Mouse (Mus musculus) adrenal gland, postnatal 10 days (tissue): Measurements from ENCODE around the gene Hint2. TPM values are rescaled to one million over a fixed set of nuclear protein-coding genes. Genes with fewer than 3 reads are reported as not detected.

ENCODE experiments used
- DNase-seq: peaks from one replicate; pipeline ENCODE4 v3.0.0; 2021; ENCODE audit warnings: mixed read lengths
- total RNA-seq, 2 experiments: library from RNA; stranded (reverse); gene quantifications; 2 replicates each; pipeline ENCODE4 v1.2.3; 2021

The Hint2 gene
- total RNA-seq, 2 experiments from 2014 or later: 106 to 111 TPM

GRCm38 (mm10) chr4:43655656-43656338 lies 469 bp downstream of the Hint2 start:
- no peak for DNase-seq

DNA sequence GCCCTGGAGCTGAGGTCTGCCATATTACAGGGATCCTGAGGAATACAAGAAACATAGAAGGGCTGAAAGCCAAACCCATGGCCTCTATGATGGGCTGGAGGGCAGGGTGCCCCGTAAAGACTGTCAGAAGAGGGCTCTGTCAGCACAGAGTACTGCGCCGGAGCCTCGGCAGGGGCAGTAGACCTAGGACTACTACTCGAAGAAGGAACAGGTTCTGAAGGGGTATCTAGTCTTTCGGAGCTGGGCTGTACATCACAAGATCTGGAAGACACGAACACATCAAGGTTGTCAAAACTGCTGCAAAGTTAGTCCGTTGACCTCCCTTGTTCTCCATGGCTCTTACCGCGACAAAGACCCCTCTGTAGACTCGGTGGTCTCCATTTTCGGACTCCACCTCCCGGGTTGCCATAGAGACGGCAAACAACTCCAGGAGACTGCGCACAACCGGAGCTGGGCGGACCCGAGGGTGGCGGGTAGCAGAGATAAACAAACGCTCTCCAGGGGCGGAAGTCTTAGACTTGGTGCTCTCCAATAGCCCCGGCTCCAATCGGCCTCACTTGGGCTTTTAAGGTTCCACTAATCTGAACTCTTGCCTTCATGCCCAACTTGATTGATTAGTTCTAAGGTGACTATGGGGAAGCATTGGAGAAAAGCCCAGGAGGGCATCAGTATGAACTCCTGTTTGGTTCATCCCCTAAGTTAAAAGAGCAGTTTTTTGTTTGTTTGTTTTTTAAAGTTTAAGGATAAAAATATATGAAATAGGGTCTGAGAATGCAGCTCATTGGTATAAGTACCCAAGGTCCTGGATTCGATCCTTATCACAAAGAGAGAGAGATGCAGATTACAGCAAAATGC lies 2.9 kb downstream of the Hint2 start, which contains the start of gene Spag8:
TSS of gene Spag8 (minus strand) at position 434 of the 855 bp plus-strand sequence.
- peak; percentile 49 for DNase-seq

GRCm38 (mm10) chr4:43652726-43653125 lies 3.5 kb downstream of the Hint2 start:
- DNase-seq: no peak

- DNase-seq: no peak
Measured at GRCm38 (mm10) chr4:43649783-43650182, 6.5 kb downstream of the Hint2 start.

DNA sequence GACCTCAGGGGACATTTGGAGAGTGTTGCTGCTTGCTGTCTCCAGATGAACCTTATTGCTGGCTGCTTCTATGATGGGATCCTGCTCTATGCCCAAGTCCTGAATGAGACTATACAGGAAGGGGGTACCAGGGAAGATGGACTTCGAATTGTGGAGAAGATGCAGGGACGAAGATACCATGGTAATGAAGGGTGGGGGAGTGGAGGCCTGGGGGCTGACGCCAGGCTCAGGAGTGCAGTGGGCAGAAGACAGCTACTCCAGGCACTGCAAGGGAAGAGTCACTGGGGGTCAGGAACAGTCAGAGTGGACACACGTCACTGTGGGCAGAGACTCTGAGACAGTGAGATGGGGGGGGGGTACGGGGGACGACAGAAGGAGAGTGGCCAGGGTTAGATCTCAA lies 15.8 kb downstream of the Hint2 start:
- no peak for DNase-seq

GRCm38 (mm10) chr4:43640076-43640475 lies 16.2 kb downstream of the Hint2 start:
- DNase-seq: peak; percentile 0

GRCm38 (mm10) chr4:43636751-43637150 lies 19.5 kb downstream of the Hint2 start:
- no peak for DNase-seq

GRCm38 (mm10) chr4:43634621-43635374 lies 21.5 kb downstream of the Hint2 start:
- DNase-seq: no peak

DNA sequence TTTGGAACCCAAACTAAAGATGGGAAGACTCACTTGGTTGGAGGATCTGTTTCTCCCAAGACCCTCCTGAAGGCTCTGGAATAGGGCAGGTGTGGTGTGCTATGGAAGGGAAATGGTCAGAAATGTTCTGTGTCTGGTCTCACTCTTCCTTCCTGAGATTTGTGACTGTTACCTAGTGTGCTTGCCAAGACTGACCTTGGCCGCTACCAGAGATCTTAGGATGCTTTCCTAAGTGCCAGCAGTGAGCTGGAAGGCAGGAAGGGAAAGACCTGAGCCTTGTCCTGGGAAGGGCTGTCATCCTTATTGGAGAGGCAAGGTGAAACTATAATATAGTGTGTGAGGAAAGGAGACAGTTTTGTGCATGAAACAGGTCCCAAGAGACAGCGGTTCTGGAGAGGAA lies 22.5 kb downstream of the Hint2 start:
- no peak for DNase-seq

DNA sequence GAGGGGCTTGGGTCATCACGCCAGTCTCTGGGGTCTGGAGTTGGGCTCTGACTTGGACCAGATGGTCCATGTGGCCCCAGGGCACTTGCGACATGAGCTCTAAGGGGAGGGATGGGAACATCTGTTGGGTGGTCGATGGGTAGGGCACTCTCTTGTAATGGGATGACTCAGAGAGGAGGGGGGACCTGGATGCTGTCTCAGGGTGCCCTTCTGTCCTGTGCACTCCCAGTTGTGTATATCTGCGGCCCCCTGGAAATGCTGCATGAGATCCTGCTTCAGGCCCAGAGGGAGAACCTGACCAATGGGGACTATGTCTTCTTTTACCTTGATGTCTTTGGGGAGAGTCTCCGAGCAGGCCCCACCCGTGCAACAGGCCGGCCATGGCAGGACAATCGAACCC lies 23.0 kb downstream of the Hint2 start:
- no peak for DNase-seq

- peak; percentile 31 for DNase-seq
Measured at GRCm38 (mm10) chr4:43631956-43632920, 24.0 kb downstream of the Hint2 start.

GRCm38 (mm10) chr4:43631046-43631955 lies 25.0 kb downstream of the Hint2 start, which contains the start of gene Npr2:
Npr2 (plus strand) TSS chr4:43631935.
- DNase-seq: peak; percentile 71

GRCm38 (mm10) chr4:43630671-43631045 lies 25.6 kb downstream of the Hint2 start:
- no peak for DNase-seq

GRCm38 (mm10) chr4:43630030-43630581 lies 26.2 kb downstream of the Hint2 start:
- peak; percentile 86 for DNase-seq

GRCm38 (mm10) chr4:43629106-43629817 lies 27.0 kb downstream of the Hint2 start:
- no peak for DNase-seq

DNA sequence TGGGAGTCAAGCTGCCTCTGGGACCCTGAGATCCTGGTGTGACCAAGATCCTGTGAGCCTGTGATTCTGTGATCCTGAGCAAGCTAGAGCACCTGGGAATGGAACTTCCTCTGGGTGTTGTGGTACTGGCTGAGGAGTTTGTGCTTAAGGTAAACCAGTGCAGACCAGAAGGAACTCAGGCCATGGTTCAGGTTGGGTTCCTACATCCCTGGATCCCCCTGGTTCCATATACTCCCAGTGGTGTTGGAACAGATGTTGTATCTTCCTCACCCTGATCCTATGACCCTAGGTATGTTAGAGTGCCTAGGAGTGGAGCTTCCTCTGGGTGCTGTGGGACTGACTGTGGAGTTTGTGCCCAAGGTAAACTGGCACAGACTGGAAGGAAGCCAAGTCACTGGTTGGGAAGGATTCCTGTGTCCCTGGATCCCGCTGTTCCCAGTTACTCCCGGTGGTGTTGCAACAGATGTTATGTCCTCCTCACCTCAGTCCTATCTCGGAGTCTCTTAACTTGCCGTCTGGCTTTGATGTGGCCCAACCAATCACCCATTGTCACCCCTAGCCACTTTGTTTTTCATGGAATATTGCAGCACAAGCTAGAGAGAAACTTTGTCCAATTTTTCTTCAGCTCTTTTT lies 36.0 kb downstream of the Hint2 start:
- no peak for DNase-seq

DNA sequence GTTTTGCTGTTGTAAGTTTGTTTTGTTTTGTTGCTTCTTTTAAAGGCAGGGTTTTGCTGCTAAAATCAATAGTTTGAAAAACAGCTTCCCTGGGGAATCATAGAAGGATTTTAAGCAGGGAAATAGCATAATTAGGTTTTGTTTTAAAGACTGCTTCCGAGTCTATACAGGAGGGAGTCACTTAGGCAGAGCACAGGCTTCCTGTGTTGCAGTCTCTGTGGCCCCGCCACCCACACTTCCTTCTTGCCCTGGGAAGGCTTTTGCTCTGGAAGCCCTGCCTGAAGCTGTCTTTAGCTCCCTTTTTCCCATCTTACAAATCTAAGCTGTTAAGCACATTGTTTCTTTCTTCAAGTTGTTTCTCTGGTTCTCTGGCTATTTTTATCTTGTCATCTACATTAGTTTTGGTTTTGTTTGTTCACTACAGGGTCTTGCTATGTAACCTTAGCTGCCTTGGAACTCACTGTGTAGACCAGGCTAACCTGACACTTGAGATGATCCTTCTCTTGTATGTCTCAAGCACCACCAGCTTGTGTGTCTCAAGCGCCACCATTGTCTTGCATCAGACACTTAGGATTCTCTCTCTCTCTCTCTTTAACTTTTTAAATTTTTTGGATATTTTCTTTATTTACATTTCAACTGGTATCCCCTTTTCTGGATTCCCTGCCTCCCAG lies 43.1 kb downstream of the Hint2 start:
- DNase-seq: no peak

DNA sequence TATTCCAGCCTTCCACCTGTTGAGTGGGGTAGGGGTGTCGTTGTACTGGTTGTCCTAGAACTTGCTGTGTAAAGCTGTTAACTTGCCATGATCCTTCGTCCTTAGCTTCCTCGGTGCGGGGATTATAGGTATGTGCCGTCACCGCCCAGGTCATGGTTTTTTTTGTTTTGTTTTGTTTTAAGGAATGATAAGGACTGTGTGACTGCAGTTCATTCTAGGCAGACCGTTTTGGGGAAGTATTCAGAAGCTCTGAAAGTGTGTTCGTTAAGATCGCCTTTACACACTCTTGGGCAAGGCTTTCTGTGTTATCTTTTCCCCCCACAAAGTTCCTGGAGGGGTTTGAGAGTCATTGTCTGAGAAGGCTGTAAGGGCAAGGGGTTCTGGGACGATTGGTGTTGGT lies 43.7 kb downstream of the Hint2 start:
- no peak for DNase-seq
